Mouse (Mus musculus): ENCODE results near the gene Terb1. TPM values are rescaled to one million over a fixed set of nuclear protein-coding genes. Genes with fewer than 3 reads are reported as not detected.

Terb1 gene
- 1 to 10 TPM; 1.9 to 2.0 TPM for total RNA-seq (2021)
- long read RNA-seq, experiment 1, partial matches to known transcripts, result 0 of 3 reads
- long read RNA-seq, experiment 1, other reads (novel, unspliced or antisense), result 3 of 3 reads
- long read RNA-seq, experiment 2, partial matches to known transcripts, result 0 of 1 reads
- long read RNA-seq, experiment 2, other reads (novel, unspliced or antisense), result 1 of 1 reads

- Histone ChIP-seq H3K27ac (peak within 1 kb of the TSS; percentile 85), H3K4me3 (peak within 1 kb of the TSS; percentile 67)
- TF ChIP-seq CTCF (IDR thresholded peaks at IDR 0.05), result no peak; the same call in 1 of the 2 replicates
- intact Hi-C loops (cut with DNase I), result loop anchor here (2.0 to 5.0 kb wide), 2 partner anchors 67 to 167 kb away; partner anchors contain the start of gene Dync1li2
- peak; percentile 47 to 54 for DNase-seq (ENCODE audit: extremely low spot score in 1 of 2, low spot score in 2 of 2)
Measured at GRCm38 (mm10) chr8:104509061-104510006, at the start of gene Terb1. TSS of gene Terb1 (minus strand) at chr8:104509910.

GRCm38 (mm10) chr8:104557226-104557625 lies 47.5 kb upstream of the Terb1 start:
- no peak for DNase-seq (ENCODE audit: extremely low spot score in 1 of 2, low spot score in 2 of 2)
- TF ChIP-seq CTCF (IDR thresholded peaks at IDR 0.05), result no peak
- Histone ChIP-seq H3K4me3 (no peak overlapping the region), H3K27ac (no peak overlapping the region)
- intact Hi-C loops (cut with DNase I), result no loop called here

- Histone ChIP-seq H3K27ac (no peak overlapping the region), H3K4me3 (no peak overlapping the region)
- DNase-seq (ENCODE audit: extremely low spot score in 1 of 2, low spot score in 2 of 2), result no peak
- no peak for TF ChIP-seq CTCF (IDR thresholded peaks at IDR 0.05)
- intact Hi-C loops (cut with DNase I), result no loop called here
Measured at GRCm38 (mm10) chr8:104555191-104555590, 45.5 kb upstream of the Terb1 start.

GRCm38 (mm10) chr8:104543440-104544045 lies 33.8 kb upstream of the Terb1 start:
- DNase-seq (ENCODE audit: extremely low spot score in 1 of 2, low spot score in 2 of 2), result no peak
- TF ChIP-seq CTCF (IDR thresholded peaks at IDR 0.05), result no peak
- no peak overlapping the region for H3K27ac ChIP-seq
- intact Hi-C loops (cut with DNase I), result no loop called here
- H3K4me3 ChIP-seq, result no peak overlapping the region; the same call in 1 of the 2 replicates

GRCm38 (mm10) chr8:104542160-104542559 lies 32.5 kb upstream of the Terb1 start:
- no peak for TF ChIP-seq CTCF (IDR thresholded peaks at IDR 0.05)
- intact Hi-C loops (cut with DNase I), result loop anchor here (1.0 kb wide), 1 partner anchor 131 kb away; no protein-coding TSS in a partner anchor
- peak; percentile 68 to 75 for DNase-seq (ENCODE audit: extremely low spot score in 1 of 2, low spot score in 2 of 2)
- H3K27ac ChIP-seq, result peak overlapping the region; percentile 98
- peak overlapping the region; percentile 65 for H3K4me3 ChIP-seq

GRCm38 (mm10) chr8:104541515-104541880 lies 31.8 kb upstream of the Terb1 start:
- DNase-seq (ENCODE audit: extremely low spot score in 1 of 2, low spot score in 2 of 2), result no peak
- H3K4me3 ChIP-seq, result peak overlapping the region; percentile 65
- intact Hi-C loops (cut with DNase I), result no loop called here
- H3K27ac ChIP-seq, result peak overlapping the region; percentile 98
- TF ChIP-seq CTCF (IDR thresholded peaks at IDR 0.05), result no peak

GRCm38 (mm10) chr8:104540710-104541514 lies 31.2 kb upstream of the Terb1 start:
- Histone ChIP-seq H3K27ac (peak overlapping the region; percentile 98), H3K4me3 (peak overlapping the region; percentile 65)
- DNase-seq (ENCODE audit: extremely low spot score in 1 of 2, low spot score in 2 of 2), result peak; percentile 51 to 70
- TF ChIP-seq CTCF (IDR thresholded peaks at IDR 0.05), result no peak
- intact Hi-C loops (cut with DNase I), result no loop called here

- Histone ChIP-seq H3K4me3 (peak overlapping the region; percentile 65), H3K27ac (peak overlapping the region; percentile 98)
- DNase-seq (ENCODE audit: extremely low spot score in 1 of 2, low spot score in 2 of 2), result no peak
- TF ChIP-seq CTCF (IDR thresholded peaks at IDR 0.05), result no peak
- intact Hi-C loops (cut with DNase I), result no loop called here
Measured at GRCm38 (mm10) chr8:104540238-104540637, 30.5 kb upstream of the Terb1 start.

- peak overlapping the region; percentile 98 for H3K27ac ChIP-seq
- peak in 1 of 2 experiments; percentile 58 for DNase-seq (ENCODE audit: extremely low spot score in 1 of 2, low spot score in 2 of 2)
- H3K4me3 ChIP-seq, result no peak overlapping the region
- intact Hi-C loops (cut with DNase I), result loop anchor here (5.0 kb wide), 1 partner anchor 97 kb away; the partner anchor contains the start of gene Dync1li2
- no peak for TF ChIP-seq CTCF (IDR thresholded peaks at IDR 0.05)
Measured at GRCm38 (mm10) chr8:104539566-104539965, 29.9 kb upstream of the Terb1 start.

GRCm38 (mm10) chr8:104538896-104539295 lies 29.2 kb upstream of the Terb1 start:
- DNase-seq (ENCODE audit: extremely low spot score in 1 of 2, low spot score in 2 of 2), result no peak
- TF ChIP-seq CTCF (IDR thresholded peaks at IDR 0.05), result no peak
- Histone ChIP-seq H3K4me3 (no peak overlapping the region), H3K27ac (peak overlapping the region; percentile 98)
- intact Hi-C loops (cut with DNase I), result loop anchor here (5.0 kb wide), 1 partner anchor 97 kb away; the partner anchor contains the start of gene Dync1li2

- H3K4me3 ChIP-seq, result no peak overlapping the region
- DNase-seq (ENCODE audit: extremely low spot score in 1 of 2, low spot score in 2 of 2), result no peak
- no peak; the same call in 1 of the 2 replicates for TF ChIP-seq CTCF (IDR thresholded peaks at IDR 0.05)
Measured at GRCm38 (mm10) chr8:104536028-104536427, 26.3 kb upstream of the Terb1 start.

More at GRCm38 (mm10) chr8:104536028-104536427, 26.3 kb upstream of the Terb1 start:
- intact Hi-C loops (cut with DNase I), result loop anchor here (5.0 kb wide), 1 partner anchor 94 kb away; the partner anchor contains the start of gene Dync1li2
- H3K27ac ChIP-seq, result no peak overlapping the region

Data from left cerebral cortex, adult 2 months (tissue).